Mouse (Mus musculus): ENCODE measurements around the gene Tarsl2.

Tarsl2 gene

DNA sequence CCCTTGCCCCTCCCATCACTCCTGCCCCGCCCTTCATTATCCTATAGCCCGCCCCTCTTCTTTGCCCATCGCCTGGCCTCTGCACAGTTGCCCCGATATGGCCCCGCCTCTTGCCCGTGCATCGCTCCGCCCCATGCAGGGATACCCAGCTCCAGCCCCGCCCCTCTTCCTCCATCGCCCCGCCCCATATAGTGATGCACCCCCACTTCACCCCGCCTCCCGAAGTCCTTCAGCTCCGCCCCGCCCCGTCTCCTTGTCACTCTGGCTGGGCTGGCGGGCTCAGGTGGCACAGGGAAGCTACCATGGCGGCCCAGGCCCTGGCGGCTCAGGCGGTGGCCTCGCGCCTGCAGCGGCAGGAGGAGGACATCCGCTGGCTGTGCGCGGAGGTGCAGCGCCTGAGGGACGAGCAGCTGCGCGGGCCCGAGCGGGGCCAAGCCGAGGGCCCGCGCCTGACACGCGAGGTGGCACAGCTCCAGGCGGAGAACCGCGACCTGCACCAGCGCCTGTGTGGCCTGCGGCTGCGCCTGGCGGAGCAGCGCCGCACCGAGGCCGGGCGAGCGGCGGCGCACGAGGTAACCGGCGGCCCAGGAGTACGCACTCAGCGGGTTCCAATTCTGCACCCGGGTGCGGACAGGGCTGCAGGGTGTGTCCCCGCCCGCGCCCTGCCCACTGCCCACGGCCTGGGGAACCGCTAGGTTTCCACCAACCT is at the start of gene Tarsl2:
TSS of gene Tarsl2 (plus strand) at position 256 of the 709 bp plus-strand sequence.
- peak; percentile 98 for DNase-seq

DNA sequence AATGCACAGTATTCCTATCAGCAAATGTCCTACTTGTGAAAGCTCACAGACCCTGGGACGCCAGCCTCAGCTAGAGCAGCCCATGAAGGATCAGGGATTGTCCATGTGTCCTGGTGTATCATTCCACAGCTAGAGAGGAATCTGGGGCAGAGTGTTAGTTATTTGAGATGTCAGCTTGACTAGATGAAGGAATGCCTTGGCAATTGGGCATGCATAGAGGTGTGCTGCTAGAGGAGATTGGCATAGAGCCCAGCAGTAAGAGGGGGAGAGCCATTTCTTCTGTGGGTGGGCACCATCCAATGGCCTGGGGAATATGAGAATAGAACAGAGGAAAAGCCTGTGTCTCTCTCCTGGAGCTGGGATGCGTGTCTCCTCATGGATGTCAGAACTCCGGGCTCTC is 38.6 kb upstream of the Tarsl2 start:
- no peak for DNase-seq

DNA sequence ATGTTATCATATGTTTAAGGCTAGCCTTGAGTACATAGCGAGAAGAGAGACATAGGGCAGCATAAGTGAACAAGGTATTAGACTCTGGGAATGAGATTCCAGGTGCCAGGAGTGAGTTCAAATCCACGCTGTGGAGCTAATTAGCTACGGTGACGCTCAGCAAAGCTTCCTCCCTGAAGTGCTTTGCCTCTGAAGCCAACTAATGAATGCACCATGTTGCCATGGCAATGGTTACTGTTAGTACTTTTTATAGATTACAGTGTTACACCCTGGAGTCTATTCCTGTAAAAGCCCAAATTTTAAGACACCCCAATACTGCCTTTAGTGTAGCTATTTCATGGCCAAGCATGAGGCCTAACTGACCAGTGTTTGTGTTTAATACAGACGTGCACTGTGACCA is 37.7 kb upstream of the Tarsl2 start:
- no peak for DNase-seq

DNA sequence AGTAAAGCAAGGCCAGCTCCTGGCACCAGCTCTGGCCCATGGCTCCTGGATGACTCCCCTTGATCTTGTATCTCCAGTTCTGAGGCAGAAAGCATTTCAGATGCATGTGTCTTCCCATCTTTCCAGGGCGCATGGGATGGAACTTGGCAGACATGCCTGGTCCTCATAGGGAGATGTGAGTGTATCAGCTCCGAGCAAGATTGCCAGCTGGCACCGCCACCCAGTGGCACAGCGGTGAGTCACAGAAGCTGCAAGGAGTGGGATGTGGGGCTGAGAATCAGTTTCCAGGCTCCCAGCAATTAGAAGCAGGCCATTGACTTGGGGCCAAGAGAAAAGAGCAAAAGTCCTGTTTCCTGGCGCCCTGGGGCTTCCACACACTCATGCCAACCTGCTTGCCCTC is 34.5 kb upstream of the Tarsl2 start:
- peak; percentile 9 for DNase-seq

DNA sequence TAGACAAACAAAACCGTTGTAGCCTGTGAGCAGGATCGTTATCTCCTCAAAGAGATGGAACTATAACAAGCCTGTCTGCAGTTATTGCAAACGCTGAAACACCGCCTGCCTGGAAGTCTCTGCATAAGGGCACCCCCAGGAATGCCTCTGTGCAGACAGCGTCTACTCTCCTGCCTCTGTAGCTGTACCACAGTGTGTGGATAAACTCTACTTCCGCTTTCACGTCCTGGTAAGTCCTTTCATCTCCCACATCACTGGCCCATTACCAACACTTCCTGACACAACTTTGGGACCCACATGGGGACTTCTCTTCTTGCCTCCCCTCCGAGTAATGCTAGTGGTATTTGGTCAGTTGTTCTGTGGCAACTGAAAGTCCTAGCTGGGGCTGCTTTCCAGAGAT is 34.0 kb upstream of the Tarsl2 start:
- no peak for DNase-seq

DNA sequence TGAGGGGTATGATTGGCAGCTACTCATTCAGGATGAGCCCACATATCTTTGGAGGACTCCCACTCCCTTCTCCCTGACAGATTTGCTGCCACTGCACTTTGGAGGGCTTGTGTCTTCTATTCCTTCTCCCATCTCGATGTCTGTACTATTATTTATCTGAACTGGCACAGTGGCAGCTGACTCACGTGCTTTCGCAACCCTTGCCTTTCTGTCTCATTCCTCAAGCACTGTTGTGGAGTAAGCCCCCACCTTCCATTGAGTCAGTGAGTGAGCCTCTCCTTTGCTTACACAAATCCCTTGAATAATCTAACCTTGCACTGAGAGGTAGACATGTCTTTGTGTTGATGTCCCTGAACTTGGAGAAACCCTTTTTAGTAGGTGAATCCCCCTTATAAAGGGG is 33.4 kb upstream of the Tarsl2 start:
- DNase-seq = no peak

DNA sequence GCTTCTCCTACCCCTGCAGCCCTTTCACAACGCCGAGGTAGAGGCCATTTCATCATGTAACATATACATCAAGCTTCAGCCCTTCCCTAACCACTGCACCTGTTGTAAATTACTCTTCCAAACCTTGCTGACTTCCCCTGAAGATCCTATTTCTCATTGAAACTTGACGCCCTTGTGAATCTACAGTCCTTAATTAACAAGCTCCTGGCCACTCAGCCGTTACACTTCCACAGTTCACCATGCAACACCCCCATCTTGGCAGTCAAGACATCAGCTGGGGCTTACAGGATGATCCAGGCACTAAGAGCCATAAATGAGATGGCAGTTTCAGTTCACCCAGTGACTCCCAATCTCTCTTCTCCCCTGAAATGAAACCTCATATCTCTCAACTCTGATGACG is 31.0 kb upstream of the Tarsl2 start:
- DNase-seq = no peak

DNA sequence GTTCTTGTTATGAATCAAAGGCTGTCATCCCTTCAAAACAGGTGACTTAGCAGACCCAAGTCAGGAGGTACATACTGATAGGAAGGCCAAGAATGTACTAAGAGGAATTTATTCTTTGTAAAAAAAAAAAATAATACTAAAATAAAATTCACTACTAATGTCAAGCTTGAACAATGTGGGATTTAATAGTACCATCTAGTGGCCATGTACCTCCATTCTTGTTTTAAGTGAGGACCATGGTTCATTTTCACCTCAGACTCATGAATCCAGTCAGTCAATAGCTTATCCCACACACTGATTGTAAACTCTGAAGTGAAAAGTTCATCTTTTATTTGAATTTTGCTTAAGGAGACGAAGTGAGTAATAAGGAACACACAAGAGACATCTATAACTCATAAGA is 25.9 kb upstream of the Tarsl2 start:
- DNase-seq = no peak

DNA sequence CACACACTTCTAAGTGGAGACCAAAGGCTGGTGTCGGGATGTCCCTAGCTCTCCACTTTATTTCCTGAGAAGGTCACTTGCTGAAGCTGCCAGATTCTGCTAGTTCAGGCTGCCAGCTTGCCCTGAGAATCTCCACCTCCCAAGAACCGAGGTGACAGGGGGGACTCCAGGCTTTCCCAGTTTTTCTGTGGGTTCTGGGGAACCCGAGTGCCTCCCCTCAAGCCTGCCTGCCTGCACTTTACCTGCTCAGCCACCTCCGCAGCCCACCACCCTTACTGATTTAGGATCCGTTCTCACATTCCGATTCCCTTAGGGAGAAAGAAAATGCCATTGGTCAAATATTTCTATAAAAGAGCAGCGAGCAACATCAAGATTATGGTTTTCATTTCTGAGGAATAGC is 24.0 kb upstream of the Tarsl2 start:
- no peak for DNase-seq

DNA sequence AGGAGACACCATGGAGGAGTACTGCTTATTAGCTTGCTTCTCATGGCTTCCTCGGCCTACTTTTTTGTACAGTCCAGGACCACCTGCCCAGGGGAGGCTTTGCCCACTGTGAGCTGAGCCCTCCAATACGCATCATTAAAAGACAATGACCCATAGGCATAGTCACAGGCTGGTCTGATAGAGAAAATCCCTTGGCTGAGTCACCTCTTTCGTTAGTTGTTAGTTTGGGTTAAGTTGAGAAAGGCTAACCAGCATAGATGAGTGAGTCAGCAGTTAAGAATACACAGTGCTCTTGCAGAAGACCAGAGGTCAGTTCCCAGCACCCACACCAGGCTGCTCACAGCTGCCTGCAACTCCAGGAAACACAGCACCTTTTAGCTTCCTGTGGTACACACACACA is 21.4 kb upstream of the Tarsl2 start:
- DNase-seq = no peak

DNA sequence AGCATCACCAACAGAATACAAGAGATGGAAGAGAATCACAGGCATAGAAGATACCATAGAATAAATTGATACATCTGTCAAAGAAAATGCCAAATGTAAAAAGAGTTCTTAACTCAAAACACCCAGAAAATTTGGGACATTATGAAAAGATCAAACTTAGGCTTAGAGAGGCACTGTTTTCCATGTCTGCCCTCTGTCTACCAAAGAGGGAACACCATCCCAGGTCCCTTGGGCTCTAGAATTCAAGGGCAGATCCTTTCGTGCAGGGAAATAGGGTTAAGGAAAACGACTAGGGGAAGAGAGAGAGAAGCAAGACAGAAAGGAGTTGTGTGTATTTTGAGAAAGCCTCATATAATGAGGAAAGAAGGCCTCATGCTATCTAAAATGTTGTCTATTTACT is 19.2 kb upstream of the Tarsl2 start:
- DNase-seq = no peak

DNA sequence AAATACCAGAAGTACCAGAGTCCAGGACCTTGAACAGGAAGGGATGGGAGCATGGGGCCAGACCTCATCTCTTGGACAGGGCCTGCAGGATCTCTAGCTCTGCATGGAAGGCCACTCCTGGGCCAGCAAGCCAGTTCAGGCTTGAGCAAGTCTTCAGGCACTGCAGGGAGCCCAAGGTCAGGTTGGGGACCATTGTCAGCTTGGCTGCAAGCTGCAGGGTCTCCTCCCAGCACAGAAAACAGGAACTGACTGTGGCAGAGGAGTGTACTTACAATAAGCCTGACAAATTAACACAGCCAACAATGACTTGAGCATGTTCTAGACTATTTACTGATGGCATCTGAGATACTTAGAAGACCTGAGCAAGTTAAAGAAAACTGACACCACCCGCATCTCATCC is 14.9 kb upstream of the Tarsl2 start:
- DNase-seq = no peak

DNA sequence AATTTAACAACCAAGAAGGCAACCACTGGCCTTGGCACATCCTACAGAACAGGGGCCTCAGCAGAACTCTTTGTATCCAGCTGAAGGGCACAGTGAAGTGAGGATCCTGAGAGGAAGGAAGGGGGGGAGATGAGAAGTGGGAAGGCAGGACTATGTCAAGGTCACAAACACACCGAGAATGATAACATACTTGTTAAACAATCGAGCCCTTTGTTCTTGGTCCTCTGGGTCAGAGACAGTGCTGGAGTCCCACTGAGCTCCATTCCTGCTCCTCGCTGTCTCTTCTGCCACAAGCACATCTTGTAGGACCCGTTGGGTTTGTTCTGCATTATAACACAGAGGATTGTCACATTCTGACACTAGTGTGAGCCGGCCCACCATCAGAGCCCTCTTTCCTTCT is 14.0 kb upstream of the Tarsl2 start:
- DNase-seq = no peak

DNA sequence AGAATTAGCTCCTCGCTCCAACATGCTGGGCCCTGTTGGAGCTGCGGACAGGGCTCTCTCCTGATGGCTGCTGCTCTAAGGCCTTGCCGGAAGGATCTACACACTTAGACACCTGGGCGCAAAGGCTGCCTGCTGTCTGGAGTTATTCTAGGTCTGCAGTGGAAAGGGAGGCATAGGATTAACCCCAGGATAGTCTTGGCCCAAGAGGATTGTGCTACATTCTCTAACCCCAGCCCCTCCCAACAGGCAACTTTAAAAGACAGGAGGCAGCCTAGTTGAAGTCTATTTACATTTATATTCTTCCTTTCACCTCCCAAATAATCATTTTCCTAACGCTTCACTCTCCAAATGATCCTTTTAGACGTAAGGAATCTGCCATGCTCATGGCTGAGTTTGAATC is 8.9 kb upstream of the Tarsl2 start:
- DNase-seq = no peak

DNA sequence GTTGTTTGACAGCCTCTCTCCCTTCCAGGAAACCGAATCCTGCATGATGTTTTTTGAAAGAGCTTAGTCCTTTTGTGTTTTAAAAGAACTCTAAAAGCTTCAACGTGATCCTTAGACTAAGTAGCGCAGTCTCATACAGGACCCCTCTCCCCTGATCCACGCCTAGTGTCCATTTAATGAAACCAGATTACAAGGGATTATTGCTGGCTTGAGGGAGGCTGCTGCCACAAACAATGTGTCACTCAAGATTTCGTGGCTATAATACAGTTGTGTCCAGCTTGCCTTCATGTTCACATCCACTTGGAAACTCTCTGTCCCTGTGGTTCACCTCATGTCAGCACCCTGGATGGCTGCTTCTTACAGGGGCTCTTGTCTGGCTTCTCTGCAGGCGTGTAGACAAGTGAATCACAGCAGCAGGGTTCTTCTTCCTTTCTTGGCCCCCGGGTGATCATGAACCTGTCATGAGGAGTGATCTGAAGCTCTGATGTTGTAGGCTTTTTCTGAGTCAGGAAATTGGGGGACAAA is 8.3 kb upstream of the Tarsl2 start:
- DNase-seq = no peak

DNA sequence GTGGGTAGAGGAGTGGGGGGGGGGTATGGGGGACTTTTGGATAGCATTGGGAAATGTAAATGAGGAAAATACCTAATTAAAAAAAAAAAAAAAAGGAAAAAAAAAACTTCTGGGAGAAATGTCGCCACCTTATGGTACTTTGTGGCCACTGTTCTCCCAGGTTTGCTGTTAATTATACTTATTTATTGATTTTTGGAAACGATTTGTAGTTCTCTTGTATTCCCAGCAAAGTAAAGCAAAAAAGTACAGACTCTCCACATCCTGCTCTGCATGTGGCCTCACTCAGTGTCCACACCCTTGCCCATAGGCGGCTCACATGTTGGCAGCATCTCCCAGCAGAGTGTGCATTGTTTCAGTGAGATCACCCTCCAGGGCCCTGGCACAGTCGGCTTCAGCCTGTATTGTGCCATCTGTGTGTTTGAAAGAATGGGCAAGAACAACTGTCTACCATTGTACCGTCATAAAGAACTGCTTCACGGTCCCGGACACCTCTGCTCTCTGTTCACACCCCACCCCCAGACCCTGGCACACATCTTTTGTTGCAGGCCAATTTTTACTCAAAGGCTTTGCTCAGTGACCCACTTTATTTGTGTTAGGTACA is 6.4 kb upstream of the Tarsl2 start:
- DNase-seq = no peak

DNA sequence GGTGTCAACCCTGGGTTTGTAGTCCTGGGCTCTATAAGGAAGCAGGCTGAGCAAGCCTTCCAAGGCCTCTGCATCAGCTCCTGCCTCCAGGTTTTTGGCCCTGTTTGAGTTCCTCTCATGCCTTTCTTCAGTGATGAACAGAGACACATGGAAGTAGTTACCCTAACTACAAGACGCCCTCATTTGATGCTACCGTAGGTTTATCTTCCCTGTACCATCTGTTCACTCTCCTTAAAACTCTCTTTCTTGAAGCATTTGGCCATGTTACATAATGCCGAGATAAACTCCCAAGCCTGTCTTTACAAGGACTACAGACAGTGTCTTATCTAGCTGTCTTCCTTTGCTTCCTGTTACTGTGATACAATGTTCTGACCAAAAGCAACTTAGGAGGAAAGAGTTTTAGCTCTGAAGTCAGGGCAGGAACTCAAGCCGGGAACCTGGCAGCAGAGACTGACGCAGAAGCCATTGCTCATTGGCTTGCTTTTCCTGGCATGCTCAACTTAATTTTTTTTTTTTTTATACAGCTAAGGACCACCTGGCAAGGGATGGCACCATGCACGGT is 4.8 kb upstream of the Tarsl2 start:
- no peak for DNase-seq

DNA sequence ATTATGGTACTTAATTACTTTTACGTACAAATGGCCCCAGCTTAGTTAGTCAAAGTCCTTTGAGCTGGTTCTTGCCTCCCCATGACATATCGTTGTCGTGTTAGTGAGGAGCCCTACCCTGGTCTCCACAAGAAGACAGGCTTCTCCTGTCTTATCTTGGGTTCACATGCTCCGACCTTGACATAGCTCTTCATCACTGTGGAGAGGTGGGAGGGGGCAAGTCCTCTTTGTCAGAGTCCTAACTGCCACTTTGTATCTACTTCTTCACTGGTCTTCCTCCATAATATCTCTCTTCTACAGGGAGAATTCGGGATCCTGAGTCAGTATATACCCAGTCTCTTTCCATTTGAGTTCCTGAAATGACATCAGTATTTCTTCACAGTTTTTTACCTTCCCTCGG is 4.0 kb upstream of the Tarsl2 start:
- DNase-seq = no peak

DNA sequence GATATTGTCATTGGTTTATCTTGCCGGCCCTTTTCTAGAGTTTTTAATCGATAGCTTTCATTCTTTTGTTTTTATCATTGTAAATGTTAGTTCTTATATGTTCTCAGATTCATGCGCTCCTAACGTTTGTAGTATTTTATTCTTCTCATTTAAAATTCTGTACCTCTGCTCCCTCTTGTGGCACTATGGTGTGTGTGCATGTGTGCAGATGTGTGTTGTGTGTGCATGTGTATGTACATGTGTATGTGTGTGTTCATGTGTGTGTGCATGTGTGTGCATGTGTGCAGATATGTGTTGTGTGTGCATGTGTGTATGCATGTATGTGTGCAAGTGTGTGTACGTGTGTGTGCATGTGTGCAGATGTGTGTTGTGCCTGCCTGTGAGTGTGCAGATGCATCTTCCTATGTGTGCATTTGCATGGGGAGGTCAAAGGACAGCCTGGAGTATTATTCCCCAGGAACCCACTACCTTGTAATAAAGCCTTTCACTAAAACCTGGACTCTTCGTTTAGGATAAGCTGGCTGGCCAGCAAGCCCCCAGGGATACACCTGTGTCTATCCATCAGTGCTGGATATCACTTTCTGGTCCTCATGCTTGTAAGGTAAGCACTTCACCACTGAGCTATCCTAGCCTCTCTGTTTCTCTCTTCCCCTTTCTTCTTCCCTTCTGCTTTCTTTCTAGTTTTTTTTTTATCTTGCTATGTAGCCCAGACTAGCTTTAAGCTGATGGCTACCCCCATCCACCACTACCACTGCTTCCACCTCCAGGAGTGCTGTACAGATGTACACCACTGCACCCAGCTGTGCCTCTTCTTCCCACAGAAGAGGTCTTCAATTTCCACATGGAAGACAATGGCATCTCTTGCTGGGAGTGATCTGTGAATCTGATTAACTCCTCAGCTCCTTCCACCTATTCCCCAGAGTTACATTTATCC is 2.1 kb upstream of the Tarsl2 start:
- peak; percentile 12 for DNase-seq

DNA sequence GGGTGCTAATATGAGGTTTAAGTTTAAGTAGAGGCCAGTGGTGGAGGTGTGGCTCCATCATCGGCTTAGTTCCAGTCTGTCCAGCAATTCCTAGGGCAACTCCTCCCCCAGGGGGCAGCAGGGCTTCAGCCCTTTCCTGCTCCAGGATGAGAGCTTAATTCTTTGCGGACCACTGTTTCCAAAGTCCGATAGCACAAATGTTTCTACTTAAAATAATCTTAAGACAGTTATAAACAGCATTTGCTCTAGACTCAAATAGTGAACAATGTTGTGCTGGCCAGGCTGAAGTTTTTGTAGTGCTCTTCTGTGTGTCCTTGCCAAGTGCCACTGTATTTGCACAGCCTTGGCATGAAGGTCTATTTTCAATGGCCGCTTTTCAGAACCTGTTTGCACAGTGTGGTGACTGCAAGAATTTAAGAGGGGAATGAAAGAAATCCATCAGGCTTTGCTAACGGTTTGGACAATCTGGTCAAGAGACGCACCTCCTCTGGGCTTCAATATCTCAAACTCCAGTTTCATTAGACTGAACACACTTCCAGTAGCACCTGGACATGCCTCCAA is 757 bp upstream of the Tarsl2 start:
- no peak for DNase-seq

DNA sequence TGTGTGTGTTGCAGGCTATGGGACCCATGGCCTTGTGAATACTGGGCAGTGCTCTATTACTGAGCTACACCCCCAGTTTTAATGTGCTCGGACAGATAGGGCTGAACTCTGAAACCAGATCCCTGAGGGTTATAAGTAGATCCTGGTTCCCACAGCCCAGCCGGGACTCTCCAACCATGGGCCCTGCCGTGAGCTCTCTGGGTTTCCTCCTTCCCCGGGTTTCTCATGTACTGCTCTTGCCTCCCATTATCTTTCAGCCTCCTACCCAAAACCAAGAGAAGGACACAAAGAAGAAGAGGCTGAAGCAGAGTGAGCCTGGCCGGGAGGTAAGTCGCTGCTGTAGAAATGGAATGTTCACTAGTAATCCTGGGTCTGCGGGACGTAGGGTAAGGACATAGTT is 1.3 kb downstream of the Tarsl2 start:
- no peak for DNase-seq

DNA sequence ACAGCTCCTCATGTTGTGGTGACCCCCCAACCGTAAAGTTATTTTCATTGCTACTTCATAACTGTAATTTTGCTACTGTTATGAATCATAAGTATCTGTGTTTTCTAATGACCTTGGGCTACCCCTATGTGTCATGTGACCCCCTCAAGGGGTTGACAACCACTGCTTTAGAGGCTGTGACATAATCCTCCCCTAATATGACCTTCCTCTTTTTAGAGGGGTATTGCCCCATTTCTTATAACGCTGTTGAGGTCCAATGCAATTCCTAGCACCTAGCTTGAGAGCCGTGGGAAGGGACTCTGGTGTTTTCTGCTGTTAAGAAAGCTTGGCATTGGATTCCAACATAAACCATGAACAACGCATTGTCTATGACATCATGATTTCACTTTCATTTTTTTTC is 6.0 kb downstream of the Tarsl2 start:
- no peak for DNase-seq

DNA sequence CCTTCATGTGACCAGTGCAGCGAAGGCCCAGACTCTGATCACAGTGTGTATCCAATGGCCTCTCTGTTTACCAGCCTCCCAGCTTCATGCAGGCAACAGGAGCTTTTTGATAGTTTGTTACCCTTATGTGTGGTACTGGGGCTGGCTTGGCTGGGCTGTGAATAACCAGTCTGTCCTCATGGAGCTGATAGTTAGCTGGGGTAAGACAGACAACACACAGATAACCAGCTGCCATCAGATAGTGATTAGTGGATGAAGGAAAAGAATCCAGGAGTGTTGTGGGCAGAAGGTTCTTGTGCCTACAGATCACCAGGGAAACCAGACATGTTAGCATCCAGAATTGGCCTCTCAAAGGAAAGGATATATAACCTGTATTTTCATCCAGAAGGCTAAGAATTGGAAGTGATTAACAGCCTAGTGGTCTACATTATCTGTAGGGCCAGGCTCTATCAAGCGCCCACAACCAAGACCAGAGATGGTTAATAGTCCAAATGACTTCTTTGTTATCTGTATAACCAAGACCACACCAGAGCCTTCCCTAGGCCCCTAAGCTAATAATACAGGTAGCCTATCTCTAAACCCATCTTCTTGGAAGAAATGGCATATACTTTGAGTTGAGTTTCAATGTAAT is 12.9 kb downstream of the Tarsl2 start:
- DNase-seq = no peak
